In genomic region chr14:115819021-115819420, GRCm38 (mm10) we compare ENCODE assay signal across 10 mouse cellular contexts.
DNase-seq lines count a peak whose midpoint lies in the region; ATAC-seq and TF ChIP-seq lines count a peak whose summit lies in the region.
"Had no signal": no experiment of that assay in that cellular context is flagged by ENCODE, and none has a peak within 500 bp of the region (broad histone marks: within the 10 kb centered on the region; RNA-seq: fewer than 3 reads in every experiment).

No protein-coding gene starts in this region.

- H3K27me3 ChIP-seq in kidney, embryonic 15.5 days = no peaks in the 10 kb centered on the region
- H3K27me3 ChIP-seq: megakaryocyte, embryonic 14.5 days had no signal

- no peaks in the 10 kb centered on the region for H3K9me3 ChIP-seq in kidney, embryonic 15.5 days (replicated peaks)
- no peaks in the 10 kb centered on the region for H3K9me3 ChIP-seq in ES-E14 (ENCODE audit: control insufficient read depth, insufficient read depth, low read depth, low read length)
- H3K9me3 ChIP-seq: megakaryocyte, embryonic 14.5 days had no signal

- WGBS in kidney, embryonic 15.5 days = 20% methylated on average over 1 of the region's 1 CpGs

- no peaks in the 10 kb centered on the region for H3K4me1 ChIP-seq in kidney, embryonic 15.5 days
- H3K4me1 ChIP-seq in ES-E14 (ENCODE audit: control insufficient read depth in 2 of 2, insufficient read depth in 2 of 2, low read length in 2 of 2, poor library complexity in 1 of 2) = no peaks in the 10 kb centered on the region
- H3K4me1 ChIP-seq: megakaryocyte, embryonic 14.5 days had no signal

- no peak overlapping the region for H3K9ac ChIP-seq in kidney, embryonic 15.5 days
- no peak overlapping the region for H3K9ac ChIP-seq in ES-E14 (ENCODE audit: insufficient read depth, low read depth, low read length, poor library complexity, severe bottlenecking)

- peak; percentile 4 for DNase-seq in kidney, postnatal 14 days
- peak; percentile 26 for DNase-seq in ES-E14 (ENCODE audit: low read depth, low spot score)
- DNase-seq in brain, adult 2 months (ENCODE audit: low read depth, low spot score) = peak; percentile 42
- peak; percentile 43 to 49 for DNase-seq in kidney, postnatal 4 days
- no peak for DNase-seq in right cerebral cortex, postnatal 36 days (ENCODE audit: low spot score in 2 of 2)
- no peak for DNase-seq in adrenal gland, postnatal 4 days (ENCODE audit: low spot score in 2 of 2)
- DNase-seq: layer of hippocampus, adult 9-11 months had no signal

- no peaks in the 10 kb centered on the region for H3K36me3 ChIP-seq in kidney, embryonic 15.5 days
- no peaks in the 10 kb centered on the region for H3K36me3 ChIP-seq in ES-E14 (ENCODE audit: control insufficient read depth, insufficient read depth, low read length, poor library complexity, severe bottlenecking)

- H3K4me2 ChIP-seq in kidney, embryonic 15.5 days = no peak overlapping the region

- no peak for ATAC-seq in kidney, embryonic 15.5 days (replicated peaks; ENCODE audit: low FRiP score)
- no peak for ATAC-seq in cerebellum, adult (ENCODE audit: insufficient number of reproducible peaks, low FRiP score, low TSS enrichment)

- no peak overlapping the region for H3K4me3 ChIP-seq in kidney, embryonic 15.5 days (replicated peaks)
- H3K4me3 ChIP-seq in ES-E14 (ENCODE audit: insufficient read depth in 1 of 2, low read depth in 1 of 2, low read length in 2 of 2, poor library complexity in 1 of 2, severe bottlenecking in 1 of 2) = no peak overlapping the region
- H3K4me3 ChIP-seq: megakaryocyte, embryonic 14.5 days had no signal

- H3K27ac ChIP-seq in kidney, embryonic 15.5 days = no peak overlapping the region
- H3K27ac ChIP-seq in ES-E14 (ENCODE audit: insufficient read depth, low read depth, low read length, poor library complexity, severe bottlenecking) = no peak overlapping the region

- in situ Hi-C loops in ES-E14 (cut with MboI; ENCODE audit: low sequenced_read_pairs in 2 of 2, unreplicated experiment in 2 of 2) = no loop called here

TF ChIP-seq in ES-E14, 5 proteins besides CTCF, POLR2A, EP300 and RAD21:
- no peak for TF ChIP-seq ZC3H11A (IDR thresholded peaks at IDR 0.05; ENCODE audit: borderline replicate concordance, low read depth, low read length)

Comparison
In these comparisons a context has a peak if more than half of its experiments do, and no peak if none do; other contexts are left out.
1. DNase-seq: peak in kidney, postnatal 14 days (single experiment), ES-E14 (single experiment), brain, adult 2 months (single experiment) and kidney, postnatal 4 days (2 of 2); none in right cerebral cortex, postnatal 36 days (0 of 2) and adrenal gland, postnatal 4 days (0 of 2).